Mouse (Mus musculus) liver, postnatal 0 days (tissue): ENCODE measurements around the gene Pip4k2c. TPM values are rescaled to one million over a fixed set of nuclear protein-coding genes. Genes with fewer than 3 reads are reported as not detected.
"Not testable (repeated sequence)": the region's sequence is repeated elsewhere in the genome, so short reads cannot be mapped to it uniquely, and the experiment has no call there.

Experiments
- ATAC-seq: fragments of 200-750 bp; cut with Nextera tagmentation; 2 replicates; pipeline ENCODE4 v1.8.0; 2017; ENCODE audit warnings: mild to moderate bottlenecking, moderate library complexity
- DNase-seq: peaks from one replicate; pipeline ENCODE4 v3.0.0-alpha.2; 2016
- H3K27ac ChIP-seq: fragments of 300-500 bp; sonication (generic); 2 replicates; pipeline ENCODE4 v1.5.1; 2014; ENCODE audit warnings: antibody characterized with exemption, moderate library complexity, mild to moderate bottlenecking, low read depth
- H3K27me3 ChIP-seq: fragments of 300-500 bp; sonication (generic); 2 replicates; pipeline ENCODE4 v1.6.1; 2014; ENCODE audit warnings: low read length, control low read depth, mixed read lengths; ENCODE audit not compliant: insufficient read depth
- H3K36me3 ChIP-seq: fragments of 300-500 bp; sonication (generic); replicated peaks from 2 replicates; pipeline ENCODE4 v1.6.1; 2014; ENCODE audit warnings: mild to moderate bottlenecking, control low read depth, low read length, moderate library complexity, mixed read lengths; ENCODE audit not compliant: insufficient read depth
- H3K4me1 ChIP-seq: fragments of 300-500 bp; sonication (generic); 2 replicates; pipeline ENCODE4 v1.6.1; 2014; ENCODE audit warnings: antibody characterized with exemption, mild to moderate bottlenecking, control low read depth; ENCODE audit not compliant: insufficient read depth
- H3K4me2 ChIP-seq: fragments of 300-500 bp; sonication (generic); 2 replicates; pipeline ENCODE4 v1.6.1; 2014; ENCODE audit warnings: low read depth, mild to moderate bottlenecking, low read length, moderate library complexity, mixed read lengths
- H3K4me3 ChIP-seq: fragments of 300-500 bp; sonication (generic); 2 replicates; pipeline ENCODE4 v1.5.1; 2014; ENCODE audit warnings: low read depth, low read length
- H3K9ac ChIP-seq: fragments of 300-500 bp; sonication (generic); replicated peaks from 2 replicates; pipeline ENCODE4 v1.6.1; 2014; ENCODE audit warnings: mild to moderate bottlenecking, moderate library complexity
- H3K9me3 ChIP-seq: fragments of 300-500 bp; sonication (generic); 2 replicates; pipeline ENCODE4 v1.6.1; 2016; ENCODE audit warnings: mild to moderate bottlenecking, control low read depth, low read length, mixed read lengths
- CTCF ChIP-seq: sonication (generic); IDR thresholded peaks from 2 replicates; pipeline ENCODE4 v1.5.1; 2016; ENCODE audit warnings: antibody characterized with exemption, low read depth
- EP300 ChIP-seq: IDR thresholded peaks from 2 replicates; pipeline ENCODE4 v1.6.1; 2016; ENCODE audit warnings: antibody characterized with exemption, low read depth, mild to moderate bottlenecking
- WGBS: fragments of 180-500 bp; shearing (Covaris S2); extraction: QIAGEN DNeasy Blood & Tissue Kit; methylation state at CpG from one replicate; pipeline ENCODE4 v1.1.7; 2014; ENCODE audit not compliant: insufficient replicate concordance; 5-methylcytosine and 5-hydroxymethylcytosine counted together
- polyA plus RNA-seq: library from polyadenylated mRNA; unstranded; fragments of >200 nt; fragmentation: Nextera tagmentation; extraction: Ambion mirVana; gene quantifications from 2 replicates; pipeline ENCODE4 v1.2.1, GENCODE M21; 2015

The Pip4k2c gene
- polyA plus RNA-seq, 1 experiment from 2014 or later: 17.7 TPM

DNA sequence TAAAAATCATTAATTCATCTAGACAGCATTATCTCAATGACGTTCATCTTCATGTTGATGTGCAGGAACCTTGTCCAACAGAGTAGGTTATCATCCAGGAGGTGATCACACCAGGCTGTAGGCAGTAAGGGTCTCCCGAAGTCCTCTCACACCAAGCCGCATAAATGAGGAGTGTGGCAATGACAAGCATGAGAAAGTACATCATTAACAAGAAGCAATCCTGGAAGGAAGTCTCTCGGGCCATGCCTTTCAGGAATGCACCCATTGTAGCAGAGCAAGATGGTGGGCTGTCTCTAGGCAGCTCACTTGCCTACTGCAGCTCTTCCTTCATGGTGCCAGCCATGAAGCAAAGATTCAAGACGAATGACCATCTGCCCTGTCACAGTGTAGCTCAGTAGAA lies 56.7 kb downstream of the Pip4k2c start:
- Histone ChIP-seq H3K27ac (peak overlapping the region; percentile 86; the same call in 1 of the 2 replicates), H3K9me3 (no peaks in the 10 kb centered on the region), H3K27me3 (no peaks in the 10 kb centered on the region), H3K36me3 (no peaks in the 10 kb centered on the region), H3K4me1 (peaks cover 9% of the 10 kb centered on the region), H3K4me3 (no peak overlapping the region), H3K4me2 (no peak overlapping the region), H3K9ac (no peak overlapping the region)
- 72% methylated on average over 5 of the region's 5 CpGs for WGBS
- ATAC-seq (no peak), DNase-seq (no peak)
- no peak for TF ChIP-seq CTCF
- TF ChIP-seq EP300: no peak

DNA sequence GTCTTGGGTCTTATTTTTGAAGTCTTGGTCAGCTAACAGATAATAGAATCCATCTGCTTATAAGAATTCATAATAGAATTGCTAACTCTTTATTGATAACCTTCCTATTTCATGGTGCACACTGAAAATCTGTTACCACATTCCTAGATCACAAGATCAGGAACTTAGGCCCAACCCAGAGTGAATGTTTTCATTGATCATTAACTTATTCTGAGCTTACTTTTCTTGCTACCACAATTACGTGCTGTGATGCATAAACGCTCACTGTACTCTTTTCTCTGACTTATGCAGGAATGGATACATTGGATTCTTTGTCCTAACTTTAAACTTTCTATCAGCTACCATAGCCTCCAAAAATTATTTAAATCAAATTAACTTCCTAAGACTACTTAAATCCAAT lies 57.1 kb downstream of the Pip4k2c start:
- no peak overlapping the region for H3K4me3 ChIP-seq
- H3K9ac ChIP-seq: no peak overlapping the region
- H3K9me3 ChIP-seq: no peaks in the 10 kb centered on the region
- no peak overlapping the region for H3K27ac ChIP-seq
- 70% methylated on average over 2 of the region's 2 CpGs for WGBS
- no peak for TF ChIP-seq CTCF
- no peak overlapping the region for H3K4me2 ChIP-seq
- H3K27me3 ChIP-seq: no peaks in the 10 kb centered on the region
- H3K36me3 ChIP-seq: no peaks in the 10 kb centered on the region
- H3K4me1 ChIP-seq: peaks cover 9% of the 10 kb centered on the region
- ATAC-seq (peak; percentile 32; the same call in 1 of the 2 replicates), DNase-seq (no peak)

DNA sequence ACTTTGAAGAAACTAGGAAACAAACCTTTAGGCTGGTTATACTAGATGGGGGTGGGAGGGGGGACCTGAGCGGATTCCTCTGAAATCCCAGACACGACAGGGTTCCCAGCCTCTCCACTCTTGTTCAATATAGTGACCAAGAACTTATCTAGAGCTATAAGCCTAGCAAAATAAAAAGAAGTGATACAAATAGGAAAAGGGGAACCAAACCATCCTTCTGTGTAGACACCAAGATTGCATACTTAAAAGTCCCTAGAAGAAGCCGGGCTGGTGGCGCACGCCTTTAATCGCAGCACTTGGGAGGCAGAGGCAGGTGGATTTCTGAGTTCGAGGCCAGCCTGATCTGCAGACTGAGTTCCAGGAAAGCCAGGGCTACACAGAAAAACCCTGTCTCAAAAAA lies 58.1 kb downstream of the Pip4k2c start:
- Histone ChIP-seq H3K36me3 (no peaks in the 10 kb centered on the region), H3K4me1 (peaks cover 9% of the 10 kb centered on the region), H3K4me2 (peak overlapping the region; percentile 29), H3K9me3 (no peaks in the 10 kb centered on the region), H3K9ac (no peak overlapping the region), H3K4me3 (no peak overlapping the region), H3K27ac (0 out of 2 replicates have a peak overlapping the region, but pooled peaks have one; percentile 44), H3K27me3 (no peaks in the 10 kb centered on the region)
- DNase-seq: no peak
- 88% methylated on average over 7 of the region's 7 CpGs for WGBS
- no peak for ATAC-seq
- no peak for TF ChIP-seq EP300
- TF ChIP-seq CTCF: no peak

DNA sequence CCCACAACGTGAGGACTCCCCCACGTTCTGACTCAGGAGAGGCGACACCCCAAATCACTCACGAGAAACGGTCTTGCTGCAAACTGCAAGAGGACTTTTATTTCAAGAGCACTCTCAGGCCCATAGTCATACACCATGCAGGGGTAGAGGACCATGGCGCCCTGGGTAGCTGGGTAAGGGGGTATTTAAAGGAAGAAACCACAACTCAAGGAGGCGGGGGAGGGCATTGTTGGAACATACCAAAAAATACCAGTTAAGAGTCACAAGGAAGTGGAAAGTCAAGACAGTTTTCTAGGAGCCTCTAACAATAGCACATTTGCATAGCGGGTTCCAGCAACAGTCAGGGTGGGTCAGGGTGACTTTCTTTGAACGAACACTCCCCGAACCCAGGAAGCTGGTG lies 58.8 kb downstream of the Pip4k2c start:
- not testable (repeated sequence) for ATAC-seq

DNA sequence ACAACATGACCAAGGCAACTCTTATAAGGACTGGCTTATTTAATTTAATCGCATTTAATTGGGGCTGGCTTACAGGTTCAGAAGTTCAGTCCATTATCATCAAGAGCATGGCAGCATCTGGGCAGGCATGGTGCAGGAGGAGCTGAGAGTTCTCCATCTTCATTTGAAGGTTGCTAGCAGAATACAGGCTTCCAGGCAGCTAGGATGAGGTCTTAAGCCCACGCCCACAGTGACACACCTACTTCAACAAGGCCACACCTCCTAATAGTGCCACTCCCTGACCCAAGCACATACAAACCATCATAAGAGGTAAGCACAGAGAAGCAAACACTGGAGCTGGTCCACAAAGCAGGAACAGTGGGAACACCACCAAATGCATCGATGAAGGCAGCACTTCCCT lies 60.2 kb downstream of the Pip4k2c start:
- WGBS: 80% methylated on average over 3 of the region's 3 CpGs
- not testable (repeated sequence) for H3K4me3 ChIP-seq, H3K27me3 ChIP-seq, H3K4me2 ChIP-seq, DNase-seq, H3K36me3 ChIP-seq, ATAC-seq, H3K9ac ChIP-seq, H3K4me1 ChIP-seq, H3K9me3 ChIP-seq
- H3K27ac ChIP-seq: peak overlapping the region; percentile 55

More for the DNA sequence above, 58.8 kb downstream of the Pip4k2c start:
- H3K27me3 ChIP-seq, H3K4me3 ChIP-seq, H3K4me1 ChIP-seq, H3K4me2 ChIP-seq, DNase-seq, H3K9me3 ChIP-seq, H3K36me3 ChIP-seq, H3K27ac ChIP-seq, H3K9ac ChIP-seq: not testable (repeated sequence)
- WGBS: 86% methylated on average over 10 of the region's 10 CpGs

DNA sequence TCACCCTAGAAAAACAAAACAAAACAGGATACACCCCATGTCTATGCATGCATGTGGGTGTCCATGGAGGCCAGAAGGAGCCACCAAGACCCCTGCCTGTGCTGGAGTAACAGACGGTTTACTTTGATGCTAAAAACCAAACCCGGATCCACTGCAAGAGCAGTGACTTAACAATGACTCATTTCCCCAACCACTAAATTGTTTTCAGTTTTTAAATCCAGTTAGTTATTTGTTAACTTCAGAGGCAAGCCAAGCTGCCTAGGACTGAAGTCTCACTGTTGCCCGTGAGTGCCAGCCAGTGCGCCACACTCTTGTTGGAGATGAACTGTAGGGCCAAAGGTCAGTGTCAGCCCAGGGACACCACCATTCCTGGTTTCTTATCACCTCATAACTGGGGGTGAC lies 60.9 kb downstream of the Pip4k2c start:
- peak; percentile 41 for DNase-seq
- no peaks in the 10 kb centered on the region for H3K27me3 ChIP-seq

DNA sequence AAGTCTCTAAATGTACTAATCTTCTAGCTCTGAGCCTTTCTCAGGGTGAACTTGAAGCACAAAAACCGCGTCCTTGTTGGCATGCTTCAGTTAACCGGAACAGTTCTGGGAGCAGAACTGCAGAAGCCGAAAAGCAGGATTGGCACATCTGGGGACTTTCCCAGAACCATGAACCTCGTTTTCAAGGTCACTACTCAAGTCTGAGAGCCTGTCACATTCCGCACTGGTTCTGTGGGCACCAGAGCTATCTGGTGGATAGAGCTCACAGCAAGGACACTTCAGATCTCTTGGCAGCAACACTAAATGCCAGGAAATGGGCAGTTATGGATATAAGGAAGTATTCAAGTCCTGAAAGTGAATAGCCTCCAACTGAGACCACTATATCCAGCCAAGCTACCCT lies 64.2 kb downstream of the Pip4k2c start:
- Histone ChIP-seq H3K27me3 (no peaks in the 10 kb centered on the region), H3K9ac (0 out of 2 replicates have a peak overlapping the region, but pooled peaks have one; percentile 7), H3K4me2 (no peak overlapping the region), H3K9me3 (no peaks in the 10 kb centered on the region), H3K4me3 (no peak overlapping the region), H3K27ac (no peak overlapping the region), H3K4me1 (peaks cover 5% of the 10 kb centered on the region), H3K36me3 (no peaks in the 10 kb centered on the region)
- TF ChIP-seq EP300: no peak
- DNase-seq (no peak), ATAC-seq (no peak)
- 62% methylated on average over 6 of the region's 6 CpGs for WGBS

More for the DNA sequence above, 60.9 kb downstream of the Pip4k2c start:
- no peak overlapping the region for H3K4me3 ChIP-seq
- H3K4me1 ChIP-seq: peaks cover 9% of the 10 kb centered on the region
- peak overlapping the region; percentile 55 for H3K27ac ChIP-seq
- WGBS: 58% methylated on average over 4 of the region's 4 CpGs
- H3K9ac ChIP-seq: no peak overlapping the region
- TF ChIP-seq EP300 (no peak), CTCF (no peak)
- no peak overlapping the region for H3K4me2 ChIP-seq
- H3K9me3 ChIP-seq: no peaks in the 10 kb centered on the region
- no peaks in the 10 kb centered on the region for H3K36me3 ChIP-seq
- peak; percentile 78 for ATAC-seq

Other genes with a start within 250 kb of the Pip4k2c start
- 10.7 and 11.4 TPM in 2 replicates for gene Ctdsp2, start 232.9 kb downstream of the Pip4k2c start, polyA plus RNA-seq
- 0.04 TPM in 1 of 2 replicates, not detected in the other for gene Avil, start 210.9 kb downstream of the Pip4k2c start, polyA plus RNA-seq
- gene Tsfm, start 180.7 kb downstream of the Pip4k2c start, polyA plus RNA-seq: 37.7 and 38.4 TPM in 2 replicates
- gene Mettl1, start 170.2 kb downstream of the Pip4k2c start, polyA plus RNA-seq: 14.9 and 15.0 TPM in 2 replicates
- 0.05 and 0.07 TPM in 2 replicates for gene Eef1akmt3, start 170.1 kb downstream of the Pip4k2c start, polyA plus RNA-seq
- not detected in 2 replicates for gene Cyp27b1, start 163.3 kb downstream of the Pip4k2c start, polyA plus RNA-seq
- 0.04 and 0.06 TPM in 2 replicates for gene March9, start 151.4 kb downstream of the Pip4k2c start, polyA plus RNA-seq
- gene Cdk4, start 148.1 kb downstream of the Pip4k2c start, polyA plus RNA-seq: 209 and 225 TPM in 2 replicates
- 224 and 230 TPM in 2 replicates for gene Tspan31, start 141.3 kb downstream of the Pip4k2c start, polyA plus RNA-seq
- 0.33 and 0.88 TPM in 2 replicates for gene Agap2, start 136.3 kb downstream of the Pip4k2c start, polyA plus RNA-seq
- gene Os9, start 90.5 kb downstream of the Pip4k2c start, polyA plus RNA-seq: 78.8 and 81.4 TPM in 2 replicates
- gene B4galnt1, start 46.4 kb downstream of the Pip4k2c start, polyA plus RNA-seq: 27.2 and 32.2 TPM in 2 replicates
- gene Slc26a10, start 30.9 kb downstream of the Pip4k2c start, polyA plus RNA-seq: 2.0 TPM in 2 replicates
- 1.9 and 2.6 TPM in 2 replicates for gene Arhgef25, start 21.5 kb downstream of the Pip4k2c start, polyA plus RNA-seq
- 8.8 and 8.9 TPM in 2 replicates for gene Dtx3, start 15.9 kb downstream of the Pip4k2c start, polyA plus RNA-seq
- gene Kif5a, start 51.8 kb upstream of the Pip4k2c start, polyA plus RNA-seq: 0.06 TPM in 2 replicates
- 65.3 and 67.4 TPM in 2 replicates for gene Dctn2, start 54.8 kb upstream of the Pip4k2c start, polyA plus RNA-seq
- 5.3 and 5.7 TPM in 2 replicates for gene Mbd6, start 77.4 kb upstream of the Pip4k2c start, polyA plus RNA-seq
- gene Mars, start 100.2 kb upstream of the Pip4k2c start, polyA plus RNA-seq: 51.3 and 62.3 TPM in 2 replicates
- gene Arhgap9, start 110.4 kb upstream of the Pip4k2c start, polyA plus RNA-seq: 13.5 and 14.8 TPM in 2 replicates
- gene Gli1, start 130.4 kb upstream of the Pip4k2c start, polyA plus RNA-seq: 0.04 TPM in 2 replicates
- 18.4 and 29.0 TPM in 2 replicates for gene Inhbe, start 142.8 kb upstream of the Pip4k2c start, polyA plus RNA-seq
- gene Inhbc, start 158.8 kb upstream of the Pip4k2c start, polyA plus RNA-seq: 21.0 and 27.2 TPM in 2 replicates
- 16.6 and 17.3 TPM in 2 replicates for gene R3hdm2, start 168.7 kb upstream of the Pip4k2c start, polyA plus RNA-seq